Mouse (Mus musculus): ENCODE data around the gene BC048562.
A peak's percentile ranks its signal among the peaks of the same experiment; 100 is the strongest.

BC048562 gene

DNA sequence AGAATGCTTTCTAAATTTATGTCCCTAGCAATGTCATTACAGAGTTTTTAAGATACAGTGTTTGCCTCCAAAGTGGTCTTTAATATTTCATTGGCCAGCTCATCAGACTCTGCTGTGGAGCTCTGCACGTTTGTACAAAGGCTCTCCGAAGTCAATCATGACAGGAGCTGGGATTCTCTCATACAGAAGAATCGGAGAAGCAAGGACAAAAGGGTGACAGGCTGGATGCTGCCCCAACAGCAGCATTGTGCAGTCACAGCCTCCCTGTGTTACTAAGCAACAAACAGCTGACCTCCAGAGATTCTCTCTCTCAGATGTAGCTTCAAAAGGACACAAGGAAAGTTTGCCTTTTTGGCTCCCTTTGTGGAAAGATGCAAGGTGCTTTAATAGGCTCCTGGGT is at the start of gene BC048562:
BC048562 (plus strand) TSS at position 301 of the 400 bp plus-strand sequence.
- DNase-seq (ENCODE audit: low read depth, low spot score): no peak

DNA sequence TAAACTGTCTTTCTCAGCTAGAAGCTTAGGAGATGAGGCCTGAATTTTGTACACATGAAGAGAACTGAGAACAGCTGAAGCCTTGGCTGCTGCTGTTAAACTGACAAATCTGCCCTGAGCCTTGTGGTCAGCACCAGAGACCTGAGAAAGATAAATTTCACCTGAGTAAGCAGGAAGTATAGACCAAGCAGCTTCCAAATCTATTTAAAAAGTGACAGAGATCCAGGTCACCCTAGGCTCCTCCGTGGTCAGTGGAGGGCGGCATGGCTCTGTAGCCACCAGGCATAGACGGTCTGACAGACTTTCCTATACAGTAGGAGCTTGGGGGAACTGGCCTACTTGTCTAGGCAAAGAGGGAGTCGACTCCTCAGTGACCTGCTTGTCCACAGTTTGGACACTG is 49.5 kb upstream of the BC048562 start:
- DNase-seq (ENCODE audit: low read depth, low spot score): no peak

DNA sequence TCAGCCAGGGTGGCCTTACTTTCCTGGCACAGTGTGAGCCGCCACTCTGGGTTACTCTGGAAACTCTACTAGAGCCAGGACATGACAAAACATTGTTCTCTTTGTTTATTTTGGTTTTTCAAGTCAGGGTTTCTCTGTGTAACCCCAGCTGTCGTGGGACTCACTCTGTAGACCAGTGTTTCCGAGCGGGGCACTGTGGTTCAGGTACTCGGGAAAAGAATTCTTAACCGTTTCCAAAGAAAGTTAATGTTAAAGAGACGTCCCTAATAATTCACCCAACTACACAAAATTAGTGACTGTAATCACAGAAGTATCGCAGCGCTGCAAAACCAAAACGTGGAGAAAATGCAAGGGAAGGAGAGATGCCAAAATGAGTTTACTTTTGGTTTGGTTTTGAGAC is 47.7 kb upstream of the BC048562 start:
- no peak for DNase-seq (ENCODE audit: low read depth, low spot score)

DNA sequence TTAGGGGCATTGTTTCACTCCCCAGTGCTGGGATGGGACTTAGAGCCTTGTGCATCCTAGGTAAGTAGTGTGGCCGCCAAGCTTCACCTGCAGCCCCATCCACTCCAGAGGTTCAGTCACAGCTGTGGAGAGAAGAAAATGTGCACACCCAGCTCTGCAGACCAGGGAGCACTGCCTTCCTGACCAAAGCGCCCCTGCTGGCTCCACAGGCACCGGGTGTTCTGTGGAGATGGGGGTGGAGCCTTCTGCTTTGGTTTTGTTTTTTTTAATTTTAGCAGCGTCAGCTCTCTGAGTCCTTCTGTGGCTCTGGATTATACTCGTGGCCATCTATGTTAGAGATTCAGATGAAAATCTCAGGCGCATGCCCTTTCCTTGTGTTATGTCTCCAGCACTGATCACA is 47.1 kb upstream of the BC048562 start:
- no peak for DNase-seq (ENCODE audit: low read depth, low spot score)

DNA sequence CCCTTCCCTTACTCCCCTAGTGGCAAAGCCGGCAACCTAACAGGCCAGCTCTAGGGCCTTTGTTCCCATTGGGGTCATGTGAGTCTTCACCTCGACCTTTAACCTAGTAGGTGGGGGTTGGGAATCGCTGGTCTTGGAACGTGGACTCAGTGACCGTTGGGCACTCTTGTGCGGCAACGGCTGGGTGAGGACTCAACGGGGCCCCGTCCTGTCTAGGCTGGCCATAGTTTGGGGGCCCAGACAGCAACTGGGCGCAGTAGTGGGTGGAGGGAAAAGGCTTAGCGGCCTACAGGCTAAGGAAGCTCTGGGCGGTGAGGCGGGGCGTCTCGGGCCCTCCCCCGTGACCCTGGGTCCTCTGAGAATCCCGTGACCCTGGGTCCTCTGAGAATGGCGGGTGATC is 43.6 kb upstream of the BC048562 start, which contains the start of gene 1700102P08Rik:
1700102P08Rik (plus strand) TSS at position 130 of the 400 bp plus-strand sequence.
- DNase-seq (ENCODE audit: low read depth, low spot score): peak; percentile 90

DNA sequence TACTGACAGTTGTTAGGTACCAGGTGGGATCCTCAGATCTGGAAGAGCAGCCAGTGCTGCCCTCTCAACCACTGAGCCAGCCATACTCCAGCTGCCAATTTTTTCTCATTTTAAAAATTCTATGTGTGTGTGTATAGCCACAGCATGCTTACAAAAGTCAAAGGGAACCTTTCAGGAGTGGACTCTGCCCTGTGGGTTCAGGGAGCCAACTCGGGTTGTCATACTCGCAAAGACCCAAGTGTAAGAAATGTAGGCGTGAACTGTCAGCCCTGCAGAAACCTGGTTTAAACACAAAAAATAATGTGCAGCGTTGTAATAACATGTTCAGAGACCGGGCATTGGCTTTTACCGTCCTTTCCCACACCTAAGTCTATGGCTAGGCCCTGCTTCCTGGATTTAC is 42.1 kb upstream of the BC048562 start:
- no peak for DNase-seq (ENCODE audit: low read depth, low spot score)

DNA sequence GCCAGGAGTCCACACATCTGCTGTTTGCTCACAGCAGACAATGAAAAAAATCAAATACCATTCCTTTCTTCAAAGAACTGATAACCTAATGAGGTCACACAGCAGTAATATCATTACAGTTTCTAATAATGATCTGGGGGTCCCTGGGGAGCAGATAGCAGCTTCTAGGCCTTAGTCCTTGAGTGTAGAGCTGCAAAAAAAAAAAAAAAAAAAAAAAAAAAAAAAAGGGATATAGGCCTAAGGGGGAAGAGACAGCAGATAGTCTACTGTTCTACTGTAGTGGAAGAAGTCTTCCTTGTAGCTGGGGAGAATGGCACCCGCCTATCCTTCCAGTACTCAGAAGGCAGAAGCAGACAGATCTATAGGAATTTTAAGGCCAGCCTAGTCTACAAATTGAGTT is 40.9 kb upstream of the BC048562 start:
- no peak for DNase-seq (ENCODE audit: low read depth, low spot score)

DNA sequence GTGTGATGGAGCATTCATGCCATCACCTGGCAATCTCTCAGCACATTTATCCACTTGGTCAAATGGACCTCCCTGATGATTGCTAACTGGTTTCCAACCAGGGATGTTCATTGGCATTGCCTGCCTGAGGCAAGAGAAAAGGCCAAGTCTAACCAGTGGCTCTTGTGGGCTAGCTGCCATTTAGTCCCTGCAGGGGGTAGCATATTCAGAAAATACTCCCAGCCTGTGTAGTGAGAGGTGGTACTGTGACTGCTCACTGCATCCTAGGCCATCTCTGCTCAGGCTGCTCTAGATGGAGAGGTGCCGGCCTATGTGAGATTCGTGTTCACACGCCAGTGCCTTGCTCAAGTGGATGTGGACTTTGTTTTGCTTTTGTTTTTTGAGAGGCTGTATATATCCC is 38.0 kb upstream of the BC048562 start:
- no peak for DNase-seq (ENCODE audit: low read depth, low spot score)

DNA sequence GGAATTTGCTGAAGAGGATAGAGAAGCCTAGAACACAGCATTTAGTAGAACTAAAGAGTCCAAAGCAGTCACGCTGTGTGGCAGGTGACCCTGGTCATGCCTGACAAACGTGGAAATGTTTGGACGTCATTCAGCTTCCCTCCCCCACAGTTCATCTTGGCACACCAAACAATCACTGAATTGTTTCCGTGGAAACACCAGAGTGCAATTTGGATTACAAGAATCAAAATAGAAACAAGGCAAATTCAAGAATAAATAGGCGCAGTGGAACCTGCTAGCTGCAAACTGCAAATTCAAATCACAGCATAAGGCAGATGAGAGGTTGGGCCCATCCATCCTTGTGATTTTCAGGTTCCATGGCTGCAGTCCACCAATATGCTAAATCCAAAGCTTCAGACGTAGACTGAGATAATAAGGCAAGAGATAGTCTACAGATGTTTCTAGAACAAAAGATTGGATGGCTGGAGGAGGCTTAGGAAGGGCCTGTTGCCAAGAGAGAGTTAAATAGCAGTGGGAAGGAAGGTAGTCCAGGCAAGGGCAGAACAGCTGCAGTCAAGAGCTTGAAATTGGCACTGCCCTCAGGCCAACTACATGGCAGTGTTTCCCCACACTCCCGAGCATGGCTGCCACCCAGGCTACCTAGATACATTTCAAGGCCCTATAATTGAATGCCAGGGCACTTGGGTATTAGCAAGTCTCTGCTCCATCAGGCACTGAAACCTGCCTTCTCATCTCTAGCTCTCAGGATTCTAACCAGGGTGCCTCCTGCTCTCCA is 34.9 kb upstream of the BC048562 start:
- no peak for DNase-seq (ENCODE audit: low read depth, low spot score)

DNA sequence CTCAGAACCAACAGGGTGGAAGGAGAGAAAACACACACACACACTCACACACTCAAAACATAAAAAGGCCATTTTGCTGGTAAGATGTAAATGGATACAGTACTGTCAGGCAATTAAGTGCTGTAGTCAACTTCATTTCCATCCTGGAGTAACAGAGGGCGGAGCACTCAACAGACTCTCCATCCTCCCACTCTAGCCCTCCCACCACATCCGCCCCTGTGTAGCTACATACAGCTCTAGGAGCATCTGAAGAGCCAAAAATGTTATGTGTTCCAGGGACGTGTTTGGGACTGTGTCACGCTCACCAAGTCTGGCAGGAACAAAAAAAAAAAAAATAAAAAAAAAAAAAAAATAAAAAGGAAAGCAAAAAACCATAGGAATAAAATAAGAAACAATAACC is 33.2 kb upstream of the BC048562 start:
- DNase-seq (ENCODE audit: low read depth, low spot score): no peak

DNA sequence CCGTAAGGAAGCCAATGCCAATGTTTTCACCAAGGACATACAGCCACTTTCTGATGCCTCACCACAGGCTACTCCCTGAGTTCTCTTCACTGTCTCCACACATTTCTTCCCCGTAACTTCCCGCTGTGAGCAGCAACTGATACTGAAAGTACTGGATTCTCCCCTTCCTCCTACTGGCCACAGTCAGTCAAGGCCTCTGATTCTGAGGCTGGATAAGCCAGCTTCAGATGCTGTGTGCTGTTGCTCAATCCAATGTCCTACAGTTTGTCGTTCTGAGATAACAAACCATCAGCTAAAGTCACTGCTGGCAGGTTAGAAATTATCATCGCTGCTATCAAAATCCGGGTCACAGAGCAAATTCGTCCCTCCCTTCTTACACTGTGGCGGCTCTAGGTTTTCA is 31.8 kb upstream of the BC048562 start:
- DNase-seq (ENCODE audit: low read depth, low spot score): no peak

DNA sequence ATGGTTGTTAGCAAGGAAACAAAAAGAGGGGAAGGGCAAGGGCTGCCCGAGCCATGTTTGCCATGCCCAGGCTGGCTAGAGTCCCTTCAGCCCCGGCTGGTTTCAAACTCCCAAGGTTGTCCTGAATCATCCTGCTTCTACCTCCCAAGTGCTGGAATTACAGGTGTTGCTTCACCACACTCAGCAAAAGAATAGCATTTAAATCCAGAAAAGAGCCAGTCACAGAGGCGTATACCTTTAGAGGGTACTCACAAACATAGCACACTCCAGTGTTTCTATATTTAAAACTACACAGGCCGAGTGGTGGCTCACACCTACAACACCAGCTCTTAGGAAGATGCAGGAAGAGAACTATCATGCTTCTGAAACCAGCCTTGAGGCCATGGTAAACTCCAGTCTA is 26.7 kb upstream of the BC048562 start:
- DNase-seq (ENCODE audit: low read depth, low spot score): no peak

DNA sequence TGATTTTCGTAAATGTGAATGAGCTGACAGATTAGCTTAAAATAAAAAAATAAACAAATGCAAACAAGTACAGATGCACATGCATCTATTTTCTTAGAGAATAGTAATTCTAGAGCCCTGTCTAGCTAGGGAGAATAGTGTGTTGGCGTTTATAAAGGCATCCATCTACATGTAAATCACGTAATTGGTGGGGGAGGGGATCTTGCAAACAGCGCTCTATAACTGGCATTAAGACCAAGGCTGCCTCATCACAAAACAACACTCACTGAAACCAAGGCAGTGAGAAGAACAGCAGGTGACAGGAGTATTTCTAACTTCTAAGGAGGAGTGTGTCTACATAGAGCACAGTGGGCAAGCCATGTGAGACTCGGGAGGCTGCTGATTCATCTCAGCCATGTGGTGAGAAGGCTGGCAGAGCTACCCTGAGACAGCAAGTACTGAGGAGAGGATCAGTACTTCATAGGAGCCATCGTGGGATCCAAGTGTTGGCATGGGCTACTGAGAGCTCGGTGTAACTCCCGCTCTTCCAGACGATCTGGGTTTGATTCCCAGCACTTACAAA is 24.8 kb upstream of the BC048562 start:
- no peak for DNase-seq (ENCODE audit: low read depth, low spot score)

DNA sequence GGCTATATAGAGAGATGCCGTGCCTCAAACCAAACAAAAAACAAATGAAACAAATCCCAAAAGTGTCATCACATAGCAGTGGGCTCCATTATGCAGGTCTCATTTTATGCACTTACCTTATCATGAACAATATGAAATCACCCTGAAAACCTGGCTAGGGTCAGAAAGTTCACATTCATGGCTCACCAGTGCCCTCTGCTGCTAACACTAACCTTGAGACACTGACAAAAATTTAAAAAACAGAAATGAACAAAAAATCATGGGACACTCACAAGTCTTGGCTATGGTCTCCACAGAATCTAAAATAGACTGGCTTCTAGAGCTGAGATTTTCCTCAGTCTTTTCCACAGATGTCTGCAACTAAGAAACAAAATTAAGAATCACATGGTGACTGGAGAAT is 24.1 kb upstream of the BC048562 start:
- no peak for DNase-seq (ENCODE audit: low read depth, low spot score)

DNA sequence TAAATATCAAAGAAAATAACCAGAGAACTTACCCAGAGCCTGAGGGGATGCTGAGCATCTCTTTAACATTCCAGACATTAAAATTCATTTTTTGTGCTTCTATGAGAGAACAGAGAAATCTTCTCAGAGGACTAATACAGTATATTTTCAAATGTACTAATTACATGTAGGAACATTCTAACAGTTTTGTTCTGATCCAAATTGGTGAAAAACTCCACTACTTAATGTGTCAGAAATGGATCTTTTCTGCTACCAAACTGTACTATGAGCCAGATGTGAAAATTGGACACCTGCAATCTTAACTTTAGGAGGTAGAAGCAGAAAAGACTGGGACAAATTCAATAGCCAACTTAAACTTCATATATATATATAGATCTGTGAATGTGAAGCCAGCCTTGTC is 7.9 kb upstream of the BC048562 start, which contains the start of gene Ccdc36:
Ccdc36 (minus strand) TSS at position 101 of the 400 bp plus-strand sequence.
- no peak for DNase-seq (ENCODE audit: low read depth, low spot score)

DNA sequence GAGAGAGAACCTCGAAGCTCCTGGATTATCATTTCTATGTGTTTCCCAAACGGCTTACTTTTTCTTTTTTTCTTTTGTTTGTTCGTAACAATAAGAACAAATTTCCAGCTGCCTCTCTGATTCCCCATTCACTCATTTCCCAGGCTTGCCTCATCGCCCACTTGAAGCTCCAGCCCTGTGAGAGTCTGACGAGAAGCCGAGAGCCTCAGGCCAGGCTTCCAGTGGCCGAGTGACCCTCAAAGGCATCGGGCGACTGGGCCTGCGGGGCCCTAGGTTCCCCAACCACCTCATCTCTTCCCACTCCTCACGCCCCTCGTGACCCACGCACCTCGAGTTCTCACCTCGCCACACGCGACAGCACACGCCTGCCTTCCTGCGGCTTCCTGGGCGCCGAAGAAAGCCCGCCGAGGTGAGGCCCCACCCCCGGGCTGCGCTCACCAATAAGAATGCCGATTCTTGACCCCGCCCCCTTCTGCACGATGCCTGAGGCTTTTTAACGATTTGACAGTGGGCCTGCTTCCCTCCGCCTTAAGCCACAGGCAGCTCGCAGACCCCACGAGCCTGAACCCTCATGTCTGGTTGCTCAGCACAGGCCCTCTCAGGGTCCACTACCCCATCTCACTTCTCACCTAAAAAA is 4.7 kb upstream of the BC048562 start:
- peak; percentile 79 for DNase-seq (ENCODE audit: low read depth, low spot score)

DNA sequence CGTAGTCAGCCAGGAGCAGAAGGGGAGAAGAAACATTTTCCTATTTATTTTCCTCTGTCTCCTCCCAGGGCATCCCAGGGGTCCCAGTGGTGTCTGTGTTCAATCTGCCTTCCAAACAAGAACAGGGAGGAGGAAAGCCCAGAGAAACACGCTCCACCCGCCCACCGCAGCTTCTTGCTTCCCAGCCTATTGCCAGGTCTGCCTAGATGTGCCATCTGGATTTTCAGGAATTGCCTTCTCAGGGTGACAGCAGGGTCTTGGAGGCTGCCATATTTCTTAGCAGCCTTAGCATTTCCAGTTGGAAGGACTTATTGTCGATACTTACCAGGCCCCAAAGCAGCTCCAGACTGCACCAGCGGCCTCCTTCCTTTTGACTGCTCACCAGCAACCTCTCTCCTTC is 2.9 kb downstream of the BC048562 start:
- DNase-seq (ENCODE audit: low read depth, low spot score): no peak

DNA sequence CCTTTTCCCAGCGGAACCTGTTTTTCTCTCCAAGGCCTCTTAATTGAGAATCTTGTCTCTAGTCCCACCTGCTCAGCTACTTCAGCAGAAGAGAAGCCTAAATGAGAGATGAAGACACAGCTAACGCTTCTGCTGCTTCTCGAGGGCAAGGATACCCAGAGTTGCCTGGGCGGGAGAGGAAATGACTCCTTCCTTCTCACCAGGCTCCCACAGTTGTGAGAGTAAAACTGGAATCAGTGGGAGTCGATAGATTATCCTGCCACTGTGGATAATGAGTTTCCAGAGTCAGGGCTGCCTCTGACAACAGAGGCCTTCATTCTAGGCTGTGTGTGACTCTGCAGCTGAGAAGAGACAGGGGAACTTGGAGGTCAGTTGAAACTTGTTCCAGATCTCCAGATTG is 4.2 kb downstream of the BC048562 start:
- no peak for DNase-seq (ENCODE audit: low read depth, low spot score)

DNA sequence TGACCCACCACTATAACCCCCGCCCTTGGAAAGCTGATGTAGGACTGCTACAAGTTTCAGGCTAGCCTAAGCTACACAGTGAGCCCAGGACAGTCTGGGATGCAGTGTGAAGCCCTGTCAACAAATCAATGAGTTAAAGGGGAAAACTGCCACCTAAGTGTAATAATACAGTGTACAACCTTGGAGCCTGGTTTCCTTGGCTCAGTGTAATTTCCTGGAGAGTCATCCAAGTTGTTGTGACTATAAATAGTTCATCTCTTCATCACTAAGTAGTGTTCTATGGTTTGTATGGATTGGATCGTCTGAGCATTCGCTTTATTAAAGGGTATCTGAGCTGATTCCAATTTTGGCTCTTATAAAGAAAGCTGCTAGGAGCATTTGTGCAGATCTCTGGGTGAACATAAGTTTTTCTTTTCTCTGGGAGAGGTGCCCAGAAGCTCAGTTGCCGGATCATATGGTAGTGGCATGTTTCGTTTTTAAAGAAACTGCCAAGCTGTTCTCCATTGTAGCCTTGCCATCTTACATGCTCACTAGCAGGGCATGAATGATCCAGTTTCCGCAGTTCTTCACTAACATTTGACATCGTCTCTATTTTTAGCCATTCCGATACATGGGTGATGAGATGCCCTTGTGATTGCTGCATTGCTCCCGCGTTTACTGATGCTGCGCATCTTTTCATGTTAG is 5.1 kb downstream of the BC048562 start:
- DNase-seq (ENCODE audit: low read depth, low spot score): no peak

DNA sequence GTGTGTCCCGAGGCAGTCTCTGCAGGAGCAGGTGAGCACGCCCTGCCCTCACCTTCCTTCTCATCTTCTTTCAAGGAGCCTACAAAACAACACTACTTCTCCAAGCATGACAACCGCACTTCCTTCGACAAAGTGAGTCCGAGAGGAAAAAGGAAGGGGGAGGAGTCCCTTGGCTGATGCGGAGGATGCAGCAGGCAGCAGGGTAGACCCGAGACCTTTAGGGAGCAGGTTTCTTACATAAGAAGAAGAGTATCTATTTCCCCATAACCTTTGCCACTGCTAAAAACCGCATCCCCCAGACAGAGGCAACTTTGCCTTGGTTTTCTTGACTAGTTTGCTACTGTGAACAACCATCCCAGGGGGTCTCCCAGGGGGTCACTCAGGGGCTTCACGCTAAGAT is 8.8 kb downstream of the BC048562 start:
- no peak for DNase-seq (ENCODE audit: low read depth, low spot score)

DNA sequence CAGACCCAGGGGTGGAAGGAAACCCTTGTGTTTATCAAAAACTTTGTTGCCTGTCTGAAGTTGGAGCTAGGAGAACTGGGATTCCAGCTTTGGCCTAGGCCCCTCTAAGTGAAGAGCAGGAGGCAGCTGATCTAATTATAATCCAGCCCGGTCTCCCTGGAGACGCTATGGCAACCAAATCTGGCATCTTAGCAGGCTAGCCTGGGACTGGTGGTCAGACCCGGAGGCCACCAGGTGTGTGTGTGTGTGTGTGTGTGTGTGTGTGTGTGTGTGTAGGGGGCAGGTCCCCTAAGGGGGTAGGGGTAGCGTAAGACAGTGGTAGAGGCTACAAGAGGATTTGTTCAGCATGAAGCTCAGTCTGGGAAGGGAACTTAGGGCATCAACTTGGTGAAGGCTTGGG is 13.6 kb downstream of the BC048562 start:
- DNase-seq (ENCODE audit: low read depth, low spot score): no peak

All from ES-CJ7 (cell line).